Mouse (Mus musculus) G1E (cell line): ENCODE measurements around the gene Zfp282. TPM values are rescaled to one million over a fixed set of nuclear protein-coding genes. Genes with fewer than 3 reads are reported as not detected.

Source experiments
- ATAC-seq: 2 replicates; pipeline ENCODE4 v1.8.0; 2016; ENCODE audit warnings: mild to moderate bottlenecking; ENCODE audit not compliant: insufficient number of reproducible peaks, poor library complexity, low FRiP score, severe bottlenecking; ENCODE audit errors: extremely low read depth
- DNase-seq: peaks from one replicate; pipeline ENCODE4 v3.0.0; 2012; ENCODE audit warnings: low spot score
- H3K27me3 ChIP-seq: 2 replicates; pipeline ENCODE4 v1.6.1; 2012; ENCODE audit warnings: mild to moderate bottlenecking, low read length, inconsistent platforms; ENCODE audit not compliant: insufficient read depth
- H3K36me3 ChIP-seq: replicated peaks from 2 replicates; pipeline ENCODE3; 2012; ENCODE audit warnings: mild to moderate bottlenecking, inconsistent platforms
- H3K4me1 ChIP-seq: 2 replicates; pipeline ENCODE4 v1.6.1; 2012; ENCODE audit warnings: low read depth, low read length, inconsistent platforms, mixed read lengths; ENCODE audit not compliant: insufficient read depth
- H3K4me3 ChIP-seq: 2 replicates; pipeline ENCODE4 v1.5.1; 2012; ENCODE audit warnings: low read depth, mild to moderate bottlenecking, inconsistent platforms, low read length, moderate library complexity, mixed read lengths
- H3K9me3 ChIP-seq: replicated peaks from 2 replicates; pipeline ENCODE4 v1.6.1; 2012; ENCODE audit warnings: inconsistent platforms
- CTCF ChIP-seq: IDR thresholded peaks from 2 replicates; pipeline ENCODE4 v1.5.1; 2012; ENCODE audit warnings: low read depth, low read length, inconsistent platforms, mixed read lengths
- GATA1 ChIP-seq: IDR thresholded peaks from 2 replicates; pipeline ENCODE4 v1.6.1; 2012; ENCODE audit warnings: borderline replicate concordance, low read length, inconsistent platforms, mixed read lengths
- GATA2 ChIP-seq: IDR thresholded peaks from 2 replicates; pipeline ENCODE4 v1.6.1; 2012; ENCODE audit warnings: low read depth, low read length, inconsistent platforms, borderline replicate concordance
- POLR2AphosphoS5 ChIP-seq: IDR thresholded peaks from 2 replicates; pipeline ENCODE4 v1.6.1; 2012; ENCODE audit warnings: low read depth, low read length, inconsistent platforms; ENCODE audit not compliant: insufficient replicate concordance
- TAL1 ChIP-seq: conservative IDR thresholded peaks from 2 replicates; pipeline ENCODE4 v1.6.1; 2012; ENCODE audit warnings: low read depth, low read length, inconsistent platforms, mixed read lengths
- polyA plus RNA-seq: library from polyadenylated mRNA; stranded (reverse); fragments of >175 nt; gene quantifications from 2 replicates; pipeline ENCODE4 v1.2.3, GENCODE M21; 2012
- total RNA-seq, 2 experiments: library from RNA; stranded (forward) in 1 of 2; stranded (reverse) in 1 of 2; fragments of 200-1000 nt in 1 of 2; fragments of >200 nt in 1 of 2; fragmentation: Nextera tagmentation in 1 of 2; gene quantifications; 2 replicates each; pipeline ENCODE4 v1.2.3; 2014 to 2017

The Zfp282 gene
- total RNA-seq (2014; fragmentation: Nextera tagmentation) (11.1 and 14.3 TPM in 2 replicates), total RNA-seq (2017) (13.3 and 13.6 TPM in 2 replicates), polyA plus RNA-seq (24.6 and 24.9 TPM in 2 replicates)

- peaks cover 29% of the 10 kb centered on the region for H3K36me3 ChIP-seq
- H3K4me1 ChIP-seq, result peaks cover 23% of the 10 kb centered on the region
- H3K4me3 ChIP-seq, result peak within 1 kb of the TSS; percentile 86
- ATAC-seq, result no peak
- H3K27me3 ChIP-seq, result no peaks in the 10 kb centered on the region
- TF ChIP-seq GATA2, result no peak
- H3K9me3 ChIP-seq, result no peaks in the 10 kb centered on the region
- no peak for DNase-seq
Observed at GRCm38 (mm10) chr6:47877058-47877457, at the start of gene Zfp282. TSS of gene Zfp282 (plus strand) at chr6:47877204.

- Histone ChIP-seq H3K4me3 (no peak overlapping the region), H3K4me1 (peaks cover 21% of the 10 kb centered on the region), H3K36me3 (peaks cover 13% of the 10 kb centered on the region), H3K9me3 (no peaks in the 10 kb centered on the region), H3K27me3 (no peaks in the 10 kb centered on the region)
- ATAC-seq (no peak), DNase-seq (no peak)
- TF ChIP-seq TAL1 (no peak), POLR2AphosphoS5 (no peak), CTCF (no peak), GATA1 (no peak), GATA2 (no peak)
Observed at GRCm38 (mm10) chr6:47827462-47827861, 49.5 kb upstream of the Zfp282 start.

- H3K4me1 ChIP-seq, result peaks cover 19% of the 10 kb centered on the region
- ATAC-seq, result no peak
- no peaks in the 10 kb centered on the region for H3K9me3 ChIP-seq
- DNase-seq, result no peak
- peaks cover 5% of the 10 kb centered on the region for H3K36me3 ChIP-seq
- TF ChIP-seq CTCF (no peak), GATA2 (no peak), POLR2AphosphoS5 (no peak), TAL1 (no peak), GATA1 (no peak)
- H3K4me3 ChIP-seq, result no peak overlapping the region
- no peaks in the 10 kb centered on the region for H3K27me3 ChIP-seq
Observed at GRCm38 (mm10) chr6:47828950-47829349, 48.1 kb upstream of the Zfp282 start.

- Histone ChIP-seq H3K4me3 (peak within 1 kb of the TSS; percentile 85), H3K4me1 (peaks cover 24% of the 10 kb centered on the region), H3K9me3 (no peaks in the 10 kb centered on the region), H3K36me3 (peaks cover 2% of the 10 kb centered on the region), H3K27me3 (no peaks in the 10 kb centered on the region)
- TF ChIP-seq TAL1 (no peak), CTCF (peak; percentile 80), POLR2AphosphoS5 (no peak), GATA1 (no peak)
- ATAC-seq (peak; percentile 72; the same call in 1 of the 2 replicates), DNase-seq (peak; percentile 78)
Observed at GRCm38 (mm10) chr6:47830104-47831078, 46.6 kb upstream of the Zfp282 start, which contains the start of gene Zfp786. TSS of gene Zfp786 (minus strand) at chr6:47830867.

GRCm38 (mm10) chr6:47832220-47832619, 44.8 kb upstream of the Zfp282 start:
- ATAC-seq, result no peak

GRCm38 (mm10) chr6:47835482-47835983, 41.5 kb upstream of the Zfp282 start, which contains the start of gene Zfp398:
TSS of gene Zfp398 (plus strand) at chr6:47835661.
- no peaks in the 10 kb centered on the region for H3K27me3 ChIP-seq
- peak within 1 kb of the TSS; percentile 99 for H3K4me3 ChIP-seq
- peaks cover 49% of the 10 kb centered on the region for H3K4me1 ChIP-seq
- ATAC-seq (peak; percentile 69), DNase-seq (peak; percentile 89)
- no peaks in the 10 kb centered on the region for H3K9me3 ChIP-seq
- TF ChIP-seq GATA1 (no peak), POLR2AphosphoS5 (no peak), CTCF (peak; percentile 63; the same call in 1 of the 2 replicates), TAL1 (no peak), GATA2 (no peak)
- H3K36me3 ChIP-seq, result peaks cover 11% of the 10 kb centered on the region

More at GRCm38 (mm10) chr6:47832220-47832619, 44.8 kb upstream of the Zfp282 start:
- no peak for DNase-seq
- Histone ChIP-seq H3K9me3 (no peaks in the 10 kb centered on the region), H3K27me3 (no peaks in the 10 kb centered on the region), H3K36me3 (no peaks in the 10 kb centered on the region), H3K4me1 (peaks cover 33% of the 10 kb centered on the region), H3K4me3 (no peak overlapping the region)
- TF ChIP-seq CTCF, result no peak
- TF ChIP-seq GATA2, result no peak
- no peak for TF ChIP-seq GATA1
- no peak for TF ChIP-seq TAL1
- TF ChIP-seq POLR2AphosphoS5, result no peak
